ENCODE assay signal across 9 mouse cellular contexts in genomic region chr11:69244911-69245310, GRCm38 (mm10). TPM values are rescaled to one million over a fixed set of nuclear protein-coding genes. Genes with fewer than 3 reads are reported as not detected.
DNase-seq lines count a peak whose midpoint lies in the region; ATAC-seq and TF ChIP-seq lines count a peak whose summit lies in the region.
"Had no signal": no experiment of that assay in that cellular context is flagged by ENCODE, and none has a peak within 500 bp of the region (broad histone marks: within the 10 kb centered on the region; RNA-seq: fewer than 3 reads in every experiment).

No protein-coding gene starts in this region.

- peak in 1 of 2 experiments; percentile 13 for DNase-seq in heart, adult 2 months
- DNase-seq in right cerebral cortex, adult 2 months (ENCODE audit: low spot score in 2 of 2) = peak; percentile 52 to 67
- DNase-seq in right cerebral cortex, postnatal 25 days = no peak
- DNase-seq in cerebellum, postnatal 10 days = peak; percentile 78 to 84
- DNase-seq in retina, embryonic 14.5 days (ENCODE audit: low spot score) = peak; percentile 82
- no peak for DNase-seq in ovary, postnatal 36 days (ENCODE audit: low spot score)

- no peak overlapping the region for H3K27ac ChIP-seq in heart, adult 2 months
- H3K27ac ChIP-seq in heart, embryonic 12.5 days (ENCODE audit: poor library complexity, severe bottlenecking) = no peak overlapping the region
- no peak overlapping the region for H3K27ac ChIP-seq in kidney, embryonic 16.5 days (ENCODE audit: low read length)

- 13% methylated on average over 2 of the region's 2 CpGs for WGBS in heart, adult 2 months
- WGBS in heart, embryonic 12.5 days = 23% methylated on average over 2 of the region's 2 CpGs
- WGBS in kidney, embryonic 16.5 days = 13% methylated on average over 2 of the region's 2 CpGs

- no peak overlapping the region; the same call in 1 of the 2 replicates for H3K4me3 ChIP-seq in heart, adult 2 months
- H3K4me3 ChIP-seq in heart, embryonic 12.5 days = no peak overlapping the region
- no peak overlapping the region for H3K4me3 ChIP-seq in kidney, embryonic 16.5 days (ENCODE audit: low read length)

- no peak for TF ChIP-seq POLR2A in heart, adult 2 months (IDR thresholded peaks at IDR 0.05; ENCODE audit: insufficient read depth, low read depth, low read length)

- H3K36me3 ChIP-seq in heart, adult 2 months (ENCODE audit: control insufficient read depth, insufficient read depth, low read length) = no peaks in the 10 kb centered on the region
- no peaks in the 10 kb centered on the region for H3K36me3 ChIP-seq in heart, embryonic 12.5 days
- H3K36me3 ChIP-seq in kidney, embryonic 16.5 days (ENCODE audit: insufficient read depth, low read length) = no peaks in the 10 kb centered on the region

- no peak overlapping the region for H3K4me2 ChIP-seq in heart, embryonic 12.5 days
- peak overlapping the region; percentile 28; the same call in 1 of the 2 replicates for H3K4me2 ChIP-seq in kidney, embryonic 16.5 days (replicated peaks; ENCODE audit: low read depth, low read length)

- H3K27me3 ChIP-seq in heart, adult 2 months (ENCODE audit: control insufficient read depth, insufficient read depth, low read length) = no peaks in the 10 kb centered on the region
- no peaks in the 10 kb centered on the region for H3K27me3 ChIP-seq in heart, embryonic 12.5 days (replicated peaks)
- no peaks in the 10 kb centered on the region for H3K27me3 ChIP-seq in kidney, embryonic 16.5 days (ENCODE audit: insufficient read depth, low read length)

- H3K9ac ChIP-seq in heart, adult 2 months (ENCODE audit: low read depth, low read length) = no peak overlapping the region
- H3K9ac ChIP-seq in heart, embryonic 12.5 days = no peak overlapping the region
- no peak overlapping the region for H3K9ac ChIP-seq in kidney, embryonic 16.5 days (replicated peaks; ENCODE audit: low read length)

- intact Hi-C loops in heart, adult 2 months (cut with DNase I) = loop anchor here (1.0 to 5.0 kb wide), 2 partner anchors 52 to 183 kb away; no protein-coding TSS in a partner anchor

- H3K4me1 ChIP-seq in heart, adult 2 months (ENCODE audit: control insufficient read depth, insufficient read depth, low read length) = peaks cover 1% of the 10 kb centered on the region
- peaks cover 13% of the 10 kb centered on the region for H3K4me1 ChIP-seq in heart, embryonic 12.5 days (replicated peaks)
- H3K4me1 ChIP-seq in kidney, embryonic 16.5 days (ENCODE audit: insufficient read depth, low read length) = peaks cover 6% of the 10 kb centered on the region

- no peak for ATAC-seq in heart, embryonic 12.5 days (ENCODE audit: insufficient number of reproducible peaks, low FRiP score)
- no peak for ATAC-seq in kidney, embryonic 16.5 days (ENCODE audit: low FRiP score, low TSS enrichment)

- peak; percentile 81 for TF ChIP-seq CTCF in heart, adult 2 months (IDR thresholded peaks at IDR 0.05)

- TF ChIP-seq EP300 in heart, adult 2 months (IDR thresholded peaks at IDR 0.05; ENCODE audit: insufficient read depth, low read depth, low read length) = 0 out of 2 replicates have a peak, but pooled peaks have one; percentile 40

- H3K9me3 ChIP-seq in heart, embryonic 12.5 days (replicated peaks) = no peaks in the 10 kb centered on the region
- H3K9me3 ChIP-seq in kidney, embryonic 16.5 days (ENCODE audit: low read length) = no peaks in the 10 kb centered on the region

- no peaks in the 10 kb centered on the region for H3K79me2 ChIP-seq in heart, adult 2 months (replicated peaks; ENCODE audit: control insufficient read depth, insufficient read depth, low read length)

RNA-seq across cellular contexts. Expression of gene Gucy2e, which starts 8.1 kb away (rescaled TPM):
- total RNA-seq in heart, adult 2 months (2021) = 1 to 10 TPM; 1.6 to 1.8 TPM
- polyA plus RNA-seq in heart, adult 2 months (2012; rRNA removed) = 0.06 TPM in 2 replicates
- polyA plus RNA-seq in heart, embryonic 12.5 days (2016; fragmentation: Nextera tagmentation; extraction: Ambion mirVana) = 0.15 and 0.17 TPM in 2 replicates
- polyA plus RNA-seq in kidney, embryonic 16.5 days (2015; fragmentation: Nextera tagmentation; extraction: Ambion mirVana) = 0.17 and 0.27 TPM in 2 replicates
- total RNA-seq: neutrophil, adult 5-6 weeks had no signal

RNA-seq across cellular contexts. Expression of gene Alox8, which starts 47.3 kb away (rescaled TPM):
- 1 to 10 TPM in 1 of 2 experiments, under 1 TPM in 1; 0.84 to 1.6 TPM for total RNA-seq in heart, adult 2 months (2021)
- 0.68 TPM in 1 of 2 replicates, not detected in the other for polyA plus RNA-seq in heart, adult 2 months (2012; rRNA removed)
- 1.2 and 1.4 TPM in 2 replicates for polyA plus RNA-seq in heart, embryonic 12.5 days (2016; fragmentation: Nextera tagmentation; extraction: Ambion mirVana)
- 0.46 and 0.72 TPM in 2 replicates for polyA plus RNA-seq in kidney, embryonic 16.5 days (2015; fragmentation: Nextera tagmentation; extraction: Ambion mirVana)
- total RNA-seq: neutrophil, adult 5-6 weeks had no signal

Comparison
In these comparisons a context has a peak if more than half of its experiments do, and no peak if none do; other contexts are left out.
1. DNase-seq: peak in right cerebral cortex, adult 2 months (2 of 2), cerebellum, postnatal 10 days (2 of 2) and retina, embryonic 14.5 days (single experiment); none in right cerebral cortex, postnatal 25 days (single experiment) and ovary, postnatal 36 days (single experiment).